Mouse (Mus musculus): Measurements from ENCODE around the gene Pdik1l. TPM values are rescaled to one million over a fixed set of nuclear protein-coding genes. Genes with fewer than 3 reads are reported as not detected.
A peak's percentile ranks its signal among the peaks of the same experiment; 100 is the strongest.

Gene Pdik1l
- polyA plus RNA-seq, 1 experiment from 2014 or later, result 10.0 TPM

GRCm38 (mm10) chr4:134314081-134314655 lies 26.5 kb upstream of the Pdik1l start:
- H3K9me3 ChIP-seq (ENCODE audit: low read length), result no peaks in the 10 kb centered on the region
- H3K4me1 ChIP-seq (ENCODE audit: insufficient read depth, low read depth, low read length), result no peaks in the 10 kb centered on the region
- H3K36me3 ChIP-seq (ENCODE audit: insufficient read depth, low read length), result no peaks in the 10 kb centered on the region
- H3K4me3 ChIP-seq (ENCODE audit: low read depth, low read length), result no peak overlapping the region
- no peaks in the 10 kb centered on the region for H3K27me3 ChIP-seq (replicated peaks; ENCODE audit: insufficient read depth, low read length)
- TF ChIP-seq EP300 (IDR thresholded peaks at IDR 0.05) (no peak), CTCF (IDR thresholded peaks at IDR 0.05) (no peak)
- no peak for ATAC-seq
- no peak overlapping the region for H3K27ac ChIP-seq (ENCODE audit: low read length)
- no peak overlapping the region for H3K9ac ChIP-seq (replicated peaks; ENCODE audit: low read depth)
- H3K4me2 ChIP-seq (replicated peaks; ENCODE audit: low read depth, low read length), result no peak overlapping the region
- WGBS, result 61% methylated on average over 4 of the region's 4 CpGs
- no peak for DNase-seq (ENCODE audit: low spot score)

DNA sequence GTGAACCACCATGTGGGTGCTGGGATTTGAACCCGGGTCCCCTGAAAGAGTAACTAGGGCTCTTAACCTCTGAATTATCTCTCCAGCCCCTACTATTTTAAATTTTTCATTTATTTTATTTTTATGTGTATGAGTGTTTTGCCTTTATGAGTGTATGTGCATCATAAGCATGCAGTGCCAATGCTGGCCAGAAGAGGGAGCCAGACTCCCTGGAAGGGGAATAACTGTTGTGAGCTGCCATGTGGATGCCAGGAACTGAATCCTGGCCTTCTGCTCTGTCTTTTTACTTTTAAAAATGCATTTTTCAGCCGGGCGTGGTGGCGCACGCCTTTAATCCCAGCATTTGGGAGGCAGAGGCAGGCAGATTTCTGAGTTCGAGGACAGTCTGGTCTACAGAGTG lies 25.2 kb upstream of the Pdik1l start:
- H3K36me3 ChIP-seq (ENCODE audit: insufficient read depth, low read length), result no peaks in the 10 kb centered on the region
- ATAC-seq (no peak), DNase-seq (ENCODE audit: low spot score) (no peak)
- H3K4me1 ChIP-seq (ENCODE audit: insufficient read depth, low read depth, low read length), result no peaks in the 10 kb centered on the region
- WGBS, result 96% methylated on average over 6 of the region's 6 CpGs
- no peak for TF ChIP-seq EP300 (IDR thresholded peaks at IDR 0.05)
- peak; percentile 46 for TF ChIP-seq CTCF (IDR thresholded peaks at IDR 0.05)
- H3K9ac ChIP-seq (replicated peaks; ENCODE audit: low read depth), result no peak overlapping the region
- no peak overlapping the region for H3K27ac ChIP-seq (ENCODE audit: low read length)
- no peak overlapping the region for H3K4me2 ChIP-seq (replicated peaks; ENCODE audit: low read depth, low read length)
- H3K9me3 ChIP-seq (ENCODE audit: low read length), result no peaks in the 10 kb centered on the region
- H3K4me3 ChIP-seq (ENCODE audit: low read depth, low read length), result no peak overlapping the region
- no peaks in the 10 kb centered on the region for H3K27me3 ChIP-seq (replicated peaks; ENCODE audit: insufficient read depth, low read length)

- WGBS, result 92% methylated on average over 5 of the region's 5 CpGs
- no peaks in the 10 kb centered on the region for H3K27me3 ChIP-seq (replicated peaks; ENCODE audit: insufficient read depth, low read length)
- no peak overlapping the region for H3K27ac ChIP-seq (ENCODE audit: low read length)
- no peak overlapping the region for H3K4me2 ChIP-seq (replicated peaks; ENCODE audit: low read depth, low read length)
- peaks cover 2% of the 10 kb centered on the region; the same call in 1 of the 2 replicates for H3K4me1 ChIP-seq (ENCODE audit: insufficient read depth, low read depth, low read length)
- no peak overlapping the region for H3K4me3 ChIP-seq (ENCODE audit: low read depth, low read length)
- H3K9me3 ChIP-seq (ENCODE audit: low read length), result no peaks in the 10 kb centered on the region
- no peaks in the 10 kb centered on the region for H3K36me3 ChIP-seq (ENCODE audit: insufficient read depth, low read length)
- ATAC-seq (no peak), DNase-seq (ENCODE audit: low spot score) (no peak)
- TF ChIP-seq CTCF (IDR thresholded peaks at IDR 0.05) (no peak), EP300 (IDR thresholded peaks at IDR 0.05) (no peak)
- no peak overlapping the region for H3K9ac ChIP-seq (replicated peaks; ENCODE audit: low read depth)
These were observed 24.6 kb upstream of the Pdik1l start for GRCm38 (mm10) chr4:134312341-134312740.

DNA sequence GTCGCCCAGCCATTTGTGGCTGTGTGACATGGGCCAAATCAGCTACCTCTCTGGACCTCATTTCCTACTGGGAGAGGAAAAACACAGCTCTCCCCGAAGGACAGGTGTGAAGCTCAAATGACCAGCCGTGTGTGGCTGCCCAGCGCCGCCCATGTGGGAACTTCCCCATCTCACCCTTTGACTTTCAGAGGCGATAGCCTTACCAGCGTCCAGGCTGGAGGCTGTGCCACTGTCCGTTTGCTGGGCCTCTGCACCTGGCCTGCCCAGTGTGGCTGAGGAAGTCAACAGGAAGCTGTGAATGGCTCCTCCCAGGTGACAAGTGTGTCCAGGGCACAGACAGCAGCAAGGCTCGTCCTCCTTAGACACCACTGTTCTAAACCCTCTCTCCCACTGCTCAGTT lies 24.1 kb upstream of the Pdik1l start:
- Histone ChIP-seq H3K9me3 (ENCODE audit: low read length) (no peaks in the 10 kb centered on the region), H3K27ac (ENCODE audit: low read length) (no peak overlapping the region), H3K27me3 (replicated peaks; ENCODE audit: insufficient read depth, low read length) (no peaks in the 10 kb centered on the region), H3K4me3 (ENCODE audit: low read depth, low read length) (no peak overlapping the region), H3K36me3 (ENCODE audit: insufficient read depth, low read length) (no peaks in the 10 kb centered on the region), H3K4me1 (ENCODE audit: insufficient read depth, low read depth, low read length) (peaks cover 4% of the 10 kb centered on the region; the same call in 1 of the 2 replicates), H3K4me2 (replicated peaks; ENCODE audit: low read depth, low read length) (no peak overlapping the region), H3K9ac (replicated peaks; ENCODE audit: low read depth) (no peak overlapping the region)
- no peak for ATAC-seq
- DNase-seq (ENCODE audit: low spot score), result no peak
- WGBS, result 73% methylated on average over 9 of the region's 9 CpGs
- no peak for TF ChIP-seq EP300 (IDR thresholded peaks at IDR 0.05)
- TF ChIP-seq CTCF (IDR thresholded peaks at IDR 0.05), result no peak

- no peak overlapping the region for H3K4me2 ChIP-seq (replicated peaks; ENCODE audit: low read depth, low read length)
- no peak overlapping the region for H3K27ac ChIP-seq (ENCODE audit: low read length)
- no peaks in the 10 kb centered on the region for H3K36me3 ChIP-seq (ENCODE audit: insufficient read depth, low read length)
- peaks cover 4% of the 10 kb centered on the region; the same call in 1 of the 2 replicates for H3K4me1 ChIP-seq (ENCODE audit: insufficient read depth, low read depth, low read length)
- H3K9ac ChIP-seq (replicated peaks; ENCODE audit: low read depth), result no peak overlapping the region
- DNase-seq (ENCODE audit: low spot score) (no peak), ATAC-seq (no peak)
- no peak overlapping the region for H3K4me3 ChIP-seq (ENCODE audit: low read depth, low read length)
- WGBS, result 86% methylated on average over 9 of the region's 9 CpGs
- H3K9me3 ChIP-seq (ENCODE audit: low read length), result no peaks in the 10 kb centered on the region
- H3K27me3 ChIP-seq (replicated peaks; ENCODE audit: insufficient read depth, low read length), result no peaks in the 10 kb centered on the region
- no peak for TF ChIP-seq EP300 (IDR thresholded peaks at IDR 0.05)
- no peak for TF ChIP-seq CTCF (IDR thresholded peaks at IDR 0.05)
These were observed 23.0 kb upstream of the Pdik1l start for GRCm38 (mm10) chr4:134310656-134311055.

DNA sequence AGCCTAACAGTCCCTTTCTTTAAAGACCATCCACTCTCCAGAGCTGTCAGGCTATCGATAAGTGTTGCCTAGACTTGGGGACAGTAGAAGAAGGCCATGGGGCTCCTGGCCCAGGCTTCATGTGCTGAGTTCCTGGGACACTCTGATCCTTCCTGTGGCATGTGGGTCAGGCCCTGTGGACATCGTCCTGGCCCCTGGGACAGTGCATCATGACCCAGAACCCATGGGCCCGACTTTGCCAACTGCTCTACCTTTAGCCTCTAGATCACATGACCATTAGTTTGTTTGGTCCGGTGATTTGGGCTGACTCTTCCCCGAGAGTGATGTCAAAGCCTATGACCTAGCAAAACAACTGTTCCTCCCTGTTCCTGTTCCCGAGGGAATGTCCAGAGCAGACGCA lies 22.4 kb upstream of the Pdik1l start:
- TF ChIP-seq CTCF (IDR thresholded peaks at IDR 0.05), result no peak
- TF ChIP-seq EP300 (IDR thresholded peaks at IDR 0.05), result no peak
- Histone ChIP-seq H3K27me3 (replicated peaks; ENCODE audit: insufficient read depth, low read length) (no peaks in the 10 kb centered on the region), H3K9ac (replicated peaks; ENCODE audit: low read depth) (no peak overlapping the region), H3K9me3 (ENCODE audit: low read length) (no peaks in the 10 kb centered on the region), H3K4me1 (ENCODE audit: insufficient read depth, low read depth, low read length) (peaks cover 4% of the 10 kb centered on the region; the same call in 1 of the 2 replicates), H3K4me3 (ENCODE audit: low read depth, low read length) (no peak overlapping the region), H3K4me2 (replicated peaks; ENCODE audit: low read depth, low read length) (no peak overlapping the region), H3K27ac (ENCODE audit: low read length) (no peak overlapping the region), H3K36me3 (ENCODE audit: insufficient read depth, low read length) (no peaks in the 10 kb centered on the region)
- no peak for ATAC-seq
- 77% methylated on average over 7 of the region's 7 CpGs for WGBS
- no peak for DNase-seq (ENCODE audit: low spot score)
